Mouse (Mus musculus): ENCODE measurements around the gene Prss27. TPM values are rescaled to one million over a fixed set of nuclear protein-coding genes. Genes with fewer than 3 reads are reported as not detected.

Gene Prss27
- polyA plus RNA-seq, 1 experiment: 4.0 TPM

- 77% methylated on average over 6 of the region's 6 CpGs for WGBS
- H3K4me3 ChIP-seq (ENCODE audit: low read depth, low read length): no peak overlapping the region
- peaks cover 35% of the 10 kb centered on the region for H3K4me1 ChIP-seq (ENCODE audit: control insufficient read depth, insufficient read depth, insufficient read length, low read length)
- H3K27me3 ChIP-seq (ENCODE audit: control insufficient read depth, insufficient read depth, low read length): no peaks in the 10 kb centered on the region
- no peak overlapping the region for H3K27ac ChIP-seq (ENCODE audit: insufficient read depth, low read depth, low read length)
- H3K36me3 ChIP-seq (ENCODE audit: control insufficient read depth, insufficient read depth, low read length): no peaks in the 10 kb centered on the region
- TF ChIP-seq CTCF (IDR thresholded peaks at IDR 0.05; ENCODE audit: extremely low read depth, insufficient read length, insufficient replicate concordance, low read depth, low read length) (no peak), POLR2A (IDR thresholded peaks at IDR 0.05; ENCODE audit: low read depth, low read length) (no peak)
Measured at GRCm38 (mm10) chr17:23998383-23998782, 39.6 kb upstream of the Prss27 start.

- TF ChIP-seq POLR2A (IDR thresholded peaks at IDR 0.05; ENCODE audit: low read depth, low read length): no peak
- H3K4me1 ChIP-seq (ENCODE audit: control insufficient read depth, insufficient read depth, insufficient read length, low read length): peaks cover 40% of the 10 kb centered on the region
- peak overlapping the region; percentile 35 for H3K27ac ChIP-seq (ENCODE audit: insufficient read depth, low read depth, low read length)
- no peaks in the 10 kb centered on the region for H3K36me3 ChIP-seq (ENCODE audit: control insufficient read depth, insufficient read depth, low read length)
- H3K4me3 ChIP-seq (ENCODE audit: low read depth, low read length): no peak overlapping the region; the same call in 1 of the 2 replicates
- H3K27me3 ChIP-seq (ENCODE audit: control insufficient read depth, insufficient read depth, low read length): no peaks in the 10 kb centered on the region
- 18% methylated on average over 5 of the region's 5 CpGs for WGBS
Measured at GRCm38 (mm10) chr17:24000404-24000803, 37.5 kb upstream of the Prss27 start.

GRCm38 (mm10) chr17:24004071-24004665, 33.8 kb upstream of the Prss27 start:
- TF ChIP-seq CTCF (IDR thresholded peaks at IDR 0.05; ENCODE audit: extremely low read depth, insufficient read length, insufficient replicate concordance, low read depth, low read length) (no peak), POLR2A (IDR thresholded peaks at IDR 0.05; ENCODE audit: low read depth, low read length) (no peak)
- Histone ChIP-seq H3K27ac (ENCODE audit: insufficient read depth, low read depth, low read length) (peak overlapping the region; percentile 48), H3K36me3 (ENCODE audit: control insufficient read depth, insufficient read depth, low read length) (no peaks in the 10 kb centered on the region), H3K4me1 (ENCODE audit: control insufficient read depth, insufficient read depth, insufficient read length, low read length) (peaks cover 46% of the 10 kb centered on the region), H3K4me3 (ENCODE audit: low read depth, low read length) (no peak overlapping the region), H3K27me3 (ENCODE audit: control insufficient read depth, insufficient read depth, low read length) (no peaks in the 10 kb centered on the region)
- 65% methylated on average over 14 of the region's 14 CpGs for WGBS

GRCm38 (mm10) chr17:24005049-24005448, 32.9 kb upstream of the Prss27 start:
- Histone ChIP-seq H3K36me3 (ENCODE audit: control insufficient read depth, insufficient read depth, low read length) (no peaks in the 10 kb centered on the region), H3K27me3 (ENCODE audit: control insufficient read depth, insufficient read depth, low read length) (no peaks in the 10 kb centered on the region), H3K27ac (ENCODE audit: insufficient read depth, low read depth, low read length) (no peak overlapping the region), H3K4me3 (ENCODE audit: low read depth, low read length) (no peak overlapping the region), H3K4me1 (ENCODE audit: control insufficient read depth, insufficient read depth, insufficient read length, low read length) (peaks cover 42% of the 10 kb centered on the region)
- 91% methylated on average over 3 of the region's 3 CpGs for WGBS
- TF ChIP-seq CTCF (IDR thresholded peaks at IDR 0.05; ENCODE audit: extremely low read depth, insufficient read length, insufficient replicate concordance, low read depth, low read length) (no peak), POLR2A (IDR thresholded peaks at IDR 0.05; ENCODE audit: low read depth, low read length) (no peak)

- peak overlapping the region; percentile 52 for H3K27ac ChIP-seq (ENCODE audit: insufficient read depth, low read depth, low read length)
- no peak overlapping the region for H3K4me3 ChIP-seq (ENCODE audit: low read depth, low read length)
- H3K36me3 ChIP-seq (ENCODE audit: control insufficient read depth, insufficient read depth, low read length): no peaks in the 10 kb centered on the region
- no peak for TF ChIP-seq CTCF (IDR thresholded peaks at IDR 0.05; ENCODE audit: extremely low read depth, insufficient read length, insufficient replicate concordance, low read depth, low read length)
- no peak for TF ChIP-seq POLR2A (IDR thresholded peaks at IDR 0.05; ENCODE audit: low read depth, low read length)
- no peaks in the 10 kb centered on the region for H3K27me3 ChIP-seq (ENCODE audit: control insufficient read depth, insufficient read depth, low read length)
- peaks cover 32% of the 10 kb centered on the region for H3K4me1 ChIP-seq (ENCODE audit: control insufficient read depth, insufficient read depth, insufficient read length, low read length)
- WGBS: 52% methylated on average over 2 of the region's 2 CpGs
Measured at GRCm38 (mm10) chr17:24006930-24007329, 31.0 kb upstream of the Prss27 start.

- TF ChIP-seq CTCF (IDR thresholded peaks at IDR 0.05; ENCODE audit: extremely low read depth, insufficient read length, insufficient replicate concordance, low read depth, low read length) (no peak), POLR2A (IDR thresholded peaks at IDR 0.05; ENCODE audit: low read depth, low read length) (no peak)
- peaks cover 28% of the 10 kb centered on the region for H3K4me1 ChIP-seq (ENCODE audit: control insufficient read depth, insufficient read depth, insufficient read length, low read length)
- no peaks in the 10 kb centered on the region for H3K27me3 ChIP-seq (ENCODE audit: control insufficient read depth, insufficient read depth, low read length)
- no peaks in the 10 kb centered on the region for H3K36me3 ChIP-seq (ENCODE audit: control insufficient read depth, insufficient read depth, low read length)
- H3K27ac ChIP-seq (ENCODE audit: insufficient read depth, low read depth, low read length): peak overlapping the region; percentile 53
- H3K4me3 ChIP-seq (ENCODE audit: low read depth, low read length): no peak overlapping the region
- 19% methylated on average over 1 of the region's 1 CpGs for WGBS
Measured at GRCm38 (mm10) chr17:24007391-24007790, 30.6 kb upstream of the Prss27 start.

GRCm38 (mm10) chr17:24008105-24008504, 29.8 kb upstream of the Prss27 start:
- 67% methylated on average over 4 of the region's 4 CpGs for WGBS
- H3K27me3 ChIP-seq (ENCODE audit: control insufficient read depth, insufficient read depth, low read length): no peaks in the 10 kb centered on the region
- peaks cover 27% of the 10 kb centered on the region for H3K4me1 ChIP-seq (ENCODE audit: control insufficient read depth, insufficient read depth, insufficient read length, low read length)
- no peak for TF ChIP-seq POLR2A (IDR thresholded peaks at IDR 0.05; ENCODE audit: low read depth, low read length)
- H3K4me3 ChIP-seq (ENCODE audit: low read depth, low read length): no peak overlapping the region
- peak overlapping the region; percentile 53; the same call in 1 of the 2 replicates for H3K27ac ChIP-seq (ENCODE audit: insufficient read depth, low read depth, low read length)
- H3K36me3 ChIP-seq (ENCODE audit: control insufficient read depth, insufficient read depth, low read length): no peaks in the 10 kb centered on the region

Measured in small intestine, adult 2 months (tissue).